Mouse (Mus musculus) heart, adult 2 months (tissue): ENCODE data around the gene Podxl2. TPM values are rescaled to one million over a fixed set of nuclear protein-coding genes. Genes with fewer than 3 reads are reported as not detected.

Experiments used
- DNase-seq, 2 experiments: peaks; one replicate each; pipeline ENCODE4 v3.0.0; 2021
- H3K27ac ChIP-seq: fragments of 200-600 bp; 2 replicates; pipeline ENCODE4 v1.8.1; 2022
- H3K27me3 ChIP-seq: fragments of 200-500 bp; 2 replicates; pipeline ENCODE4 v1.6.1; 2012; ENCODE audit warnings: mild to moderate bottlenecking, low read length, inconsistent platforms, mixed read lengths; ENCODE audit not compliant: control insufficient read depth, insufficient read depth
- H3K36me3 ChIP-seq: fragments of 200-500 bp; 2 replicates; pipeline ENCODE4 v1.6.1; 2012; ENCODE audit warnings: low read length, inconsistent platforms; ENCODE audit not compliant: control insufficient read depth, insufficient read depth
- H3K4me1 ChIP-seq: fragments of 200-500 bp; 2 replicates; pipeline ENCODE4 v1.6.1; 2011; ENCODE audit warnings: low read length; ENCODE audit not compliant: control insufficient read depth, insufficient read depth
- H3K4me3 ChIP-seq: fragments of 200-600 bp; 2 replicates; pipeline ENCODE4 v1.8.1; 2022
- H3K79me2 ChIP-seq: fragments of 200-500 bp; replicated peaks from 2 replicates; pipeline ENCODE4 v1.6.1; 2012; ENCODE audit warnings: mild to moderate bottlenecking, inconsistent platforms, low read length, moderate library complexity, mixed read lengths; ENCODE audit not compliant: control insufficient read depth, insufficient read depth
- H3K9ac ChIP-seq: fragments of 200-500 bp; 2 replicates; pipeline ENCODE4 v1.6.1; 2012; ENCODE audit warnings: low read depth, mild to moderate bottlenecking, control low read depth, inconsistent platforms, low read length, mixed read lengths
- CTCF ChIP-seq: fragments of 200-600 bp; IDR thresholded peaks from 2 replicates; pipeline ENCODE4 v1.8.1; 2022; ENCODE audit warnings: antibody characterized with exemption, mild to moderate bottlenecking, moderate library complexity
- EP300 ChIP-seq: fragments of 200-500 bp; IDR thresholded peaks from 2 replicates; pipeline ENCODE4 v1.6.1; 2011; ENCODE audit warnings: low read depth, low read length, control low read depth; ENCODE audit not compliant: insufficient read depth
- POLR2A ChIP-seq: fragments of 200-500 bp; IDR thresholded peaks from 2 replicates; pipeline ENCODE4 v1.6.1; 2011; ENCODE audit warnings: mild to moderate bottlenecking, low read depth, low read length, control low read depth; ENCODE audit not compliant: insufficient read depth
- WGBS: fragments of 180-500 bp; shearing (Covaris S2); methylation state at CpG from one replicate; pipeline ENCODE4 v1.1.7; 2018; 5-methylcytosine and 5-hydroxymethylcytosine counted together
- intact Hi-C: fragments of 180-260 bp; cut with DNase I; formaldehyde crosslinking; loops from one replicate; pipeline ENCODE4 v1.15.1; 2025
- polyA plus RNA-seq: library from polyadenylated mRNA; depleted of rRNA; stranded (reverse); fragments of >200 nt; gene quantifications from 2 replicates; pipeline ENCODE4 v1.2.3, GENCODE M21; 2012
- total RNA-seq, 2 experiments: library from RNA; stranded (reverse); gene quantifications; 2 replicates each; pipeline ENCODE4 v1.2.3; 2021

Gene Podxl2
- total and polyA plus RNA-seq, 3 experiments = 13.1 to 26.2 (median 15.9) TPM

- Histone ChIP-seq H3K9ac (no peak overlapping the region), H3K4me3 (no peak overlapping the region), H3K79me2 (no peaks in the 10 kb centered on the region), H3K36me3 (peaks cover 3% of the 10 kb centered on the region), H3K27me3 (no peaks in the 10 kb centered on the region), H3K4me1 (peaks cover 26% of the 10 kb centered on the region), H3K27ac (peak overlapping the region; percentile 75)
- peak in 1 of 2 experiments; percentile 49 for DNase-seq
- TF ChIP-seq EP300 (0 out of 2 replicates have a peak, but pooled peaks have one; percentile 17), POLR2A (no peak), CTCF (no peak)
- intact Hi-C loops = loop anchor here (2.0 to 5.0 kb wide), 2 partner anchors 51 to 85 kb away; no protein-coding TSS in a partner anchor
- WGBS = 43% methylated on average over 7 of the region's 7 CpGs
Observed at GRCm38 (mm10) chr6:88811880-88812400, 62.9 kb downstream of the Podxl2 start.

GRCm38 (mm10) chr6:88811396-88811795, 63.4 kb downstream of the Podxl2 start:
- DNase-seq = no peak
- H3K36me3 ChIP-seq = peaks cover 3% of the 10 kb centered on the region
- H3K79me2 ChIP-seq = no peaks in the 10 kb centered on the region
- no peak for TF ChIP-seq POLR2A
- no peak for TF ChIP-seq EP300
- no peak for TF ChIP-seq CTCF
- peak overlapping the region; percentile 75 for H3K27ac ChIP-seq
- no peak overlapping the region for H3K4me3 ChIP-seq
- H3K9ac ChIP-seq = 0 out of 2 replicates have a peak overlapping the region, but pooled peaks have one; percentile 3
- intact Hi-C loops = loop anchor here (2.0 to 5.0 kb wide), 2 partner anchors 51 to 84 kb away; no protein-coding TSS in a partner anchor
- no peaks in the 10 kb centered on the region for H3K27me3 ChIP-seq
- H3K4me1 ChIP-seq = peaks cover 26% of the 10 kb centered on the region
- 17% methylated on average over 7 of the region's 7 CpGs for WGBS

- peak overlapping the region; percentile 63 for H3K27ac ChIP-seq
- WGBS = 76% methylated on average over 3 of the region's 3 CpGs
- no peak for DNase-seq
Observed at GRCm38 (mm10) chr6:88810291-88810690, 64.6 kb downstream of the Podxl2 start.

GRCm38 (mm10) chr6:88809091-88810037, 65.5 kb downstream of the Podxl2 start:
- 0 out of 2 replicates have a peak, but pooled peaks have one; percentile 29 for TF ChIP-seq EP300
- TF ChIP-seq POLR2A = no peak
- H3K27ac ChIP-seq = peak overlapping the region; percentile 63
- no peaks in the 10 kb centered on the region for H3K27me3 ChIP-seq
- no peak overlapping the region for H3K9ac ChIP-seq
- peaks cover 23% of the 10 kb centered on the region for H3K4me1 ChIP-seq
- WGBS = 48% methylated on average over 23 of the region's 23 CpGs
- intact Hi-C loops = loop anchor here (2.0 to 5.0 kb wide), 2 partner anchors 49 to 82 kb away; no protein-coding TSS in a partner anchor
- DNase-seq = no peak
- H3K4me3 ChIP-seq = no peak overlapping the region
- H3K36me3 ChIP-seq = peaks cover 6% of the 10 kb centered on the region
- H3K79me2 ChIP-seq = no peaks in the 10 kb centered on the region

More at GRCm38 (mm10) chr6:88810291-88810690, 64.6 kb downstream of the Podxl2 start:
- Histone ChIP-seq H3K4me3 (no peak overlapping the region), H3K36me3 (peaks cover 3% of the 10 kb centered on the region), H3K4me1 (peaks cover 23% of the 10 kb centered on the region), H3K79me2 (no peaks in the 10 kb centered on the region), H3K9ac (no peak overlapping the region), H3K27me3 (no peaks in the 10 kb centered on the region)
- no peak for TF ChIP-seq POLR2A
- no peak for TF ChIP-seq EP300
- TF ChIP-seq CTCF = no peak
- intact Hi-C loops = loop anchor here (2.0 to 5.0 kb wide), 2 partner anchors 49 to 83 kb away; no protein-coding TSS in a partner anchor

- 0 out of 2 replicates have a peak, but pooled peaks cover 1% of the 10 kb centered on the region for H3K79me2 ChIP-seq
- H3K27ac ChIP-seq = 0 out of 2 replicates have a peak overlapping the region, but pooled peaks have one; percentile 4
Observed at GRCm38 (mm10) chr6:88804966-88805577, 69.8 kb downstream of the Podxl2 start.

More at GRCm38 (mm10) chr6:88804966-88805577, 69.8 kb downstream of the Podxl2 start:
- DNase-seq = no peak
- Histone ChIP-seq H3K4me3 (no peak overlapping the region), H3K9ac (no peak overlapping the region), H3K27me3 (no peaks in the 10 kb centered on the region), H3K4me1 (peaks cover 27% of the 10 kb centered on the region), H3K36me3 (peaks cover 7% of the 10 kb centered on the region)
- intact Hi-C loops = loop anchor here (2.0 kb wide), 1 partner anchor 20 kb away; no protein-coding TSS in a partner anchor
- no peak for TF ChIP-seq POLR2A
- TF ChIP-seq EP300 = no peak
- TF ChIP-seq CTCF = no peak
- WGBS = 71% methylated on average over 17 of the region's 17 CpGs
